Mouse (Mus musculus): ENCODE data around the gene Pramel7.
A peak's percentile ranks its signal among the peaks of the same experiment; 100 is the strongest.
"Not testable (repeated sequence)": the region's sequence is repeated elsewhere in the genome, so short reads cannot be mapped to it uniquely, and the experiment has no call there.

The Pramel7 gene

DNA sequence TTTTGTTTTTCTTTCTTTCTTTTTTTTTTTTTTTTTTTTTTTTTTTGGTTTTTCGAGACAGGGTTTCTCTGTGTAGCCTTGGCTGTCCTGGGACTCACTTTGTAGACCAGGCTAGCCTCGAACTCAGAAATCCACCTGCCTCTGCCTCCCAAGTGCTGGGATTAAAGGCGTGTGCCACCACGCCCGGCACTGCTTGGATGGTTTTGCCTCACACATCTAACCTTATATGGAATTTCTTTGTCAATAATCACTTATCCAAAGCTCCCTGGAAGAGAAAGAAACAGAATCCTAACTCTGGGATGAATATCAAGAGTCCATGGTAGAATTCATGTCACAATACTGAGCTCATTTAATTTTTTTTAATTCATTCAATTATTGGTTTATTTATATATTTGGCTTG, at the start of gene Pramel7:
Gene Pramel7 (minus strand): TSS at position 101 of the 400 bp plus-strand sequence.
- not testable (repeated sequence) for DNase-seq (ENCODE audit: low spot score)

DNA sequence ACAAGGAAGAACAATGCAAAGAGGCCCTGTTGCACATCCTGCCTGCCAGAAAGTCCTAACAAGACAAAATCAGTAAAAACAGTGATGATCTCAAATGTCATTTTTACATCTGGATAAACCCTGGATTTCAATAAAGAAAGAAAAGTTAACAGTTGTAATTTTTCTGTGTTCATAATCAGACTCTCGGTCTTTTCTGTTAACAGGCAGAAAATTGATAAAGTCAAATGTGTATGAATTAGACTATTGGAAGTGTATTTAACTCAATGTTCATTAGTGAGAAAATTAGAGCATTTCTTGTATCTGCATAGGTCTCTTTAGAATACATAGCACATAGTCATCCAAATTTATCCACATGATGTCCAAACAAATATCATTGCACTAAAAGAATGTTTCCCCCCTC, 48.5 kb upstream of the Pramel7 start, which contains the start of gene Olfr1128:
Gene Olfr1128 (minus strand): TSS at position 101 of the 400 bp plus-strand sequence.
- DNase-seq (ENCODE audit: low spot score): no peak

DNA sequence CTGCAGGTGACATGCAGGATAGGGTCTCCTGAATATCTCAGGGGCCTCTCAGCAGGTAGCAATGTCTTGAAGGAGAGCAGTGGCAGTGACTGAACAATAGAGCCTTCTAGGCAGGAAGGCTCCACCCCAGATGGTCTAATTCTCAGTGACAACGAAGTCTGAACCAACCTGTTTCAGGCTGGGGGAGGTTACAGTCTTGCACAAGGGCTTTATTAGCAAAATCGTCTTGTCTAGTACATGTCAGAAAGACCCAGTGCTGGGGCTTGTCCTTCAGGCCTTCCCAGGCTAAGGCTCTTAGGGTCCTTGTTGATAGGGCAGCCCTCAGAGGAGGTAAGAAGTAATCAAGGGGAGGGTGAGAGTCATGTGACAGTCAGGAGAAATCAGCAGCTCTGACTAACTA, 37.9 kb upstream of the Pramel7 start:
- no peak for DNase-seq (ENCODE audit: low spot score)

DNA sequence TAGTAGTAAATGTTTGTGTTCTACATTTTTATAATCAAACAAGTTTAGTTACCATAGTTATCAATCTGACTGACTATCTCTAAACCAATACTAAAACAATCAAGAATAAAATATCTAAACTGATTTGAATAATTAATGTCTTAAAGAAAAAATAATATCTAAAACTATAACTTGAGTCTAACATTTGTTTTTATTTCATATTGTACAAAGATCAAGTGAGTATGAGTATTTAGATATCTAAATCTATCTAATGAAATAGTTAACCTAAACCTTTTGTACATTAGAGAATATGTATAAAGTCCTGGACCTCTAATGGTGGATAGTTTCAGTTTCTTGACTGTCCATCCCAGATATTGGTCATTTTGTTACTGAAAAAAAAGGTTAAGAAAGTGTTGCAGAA, 34.6 kb upstream of the Pramel7 start, which contains the start of gene Olfr153:
Gene Olfr153 (plus strand): TSS at position 301 of the 400 bp plus-strand sequence.
- DNase-seq (ENCODE audit: low spot score): no peak

DNA sequence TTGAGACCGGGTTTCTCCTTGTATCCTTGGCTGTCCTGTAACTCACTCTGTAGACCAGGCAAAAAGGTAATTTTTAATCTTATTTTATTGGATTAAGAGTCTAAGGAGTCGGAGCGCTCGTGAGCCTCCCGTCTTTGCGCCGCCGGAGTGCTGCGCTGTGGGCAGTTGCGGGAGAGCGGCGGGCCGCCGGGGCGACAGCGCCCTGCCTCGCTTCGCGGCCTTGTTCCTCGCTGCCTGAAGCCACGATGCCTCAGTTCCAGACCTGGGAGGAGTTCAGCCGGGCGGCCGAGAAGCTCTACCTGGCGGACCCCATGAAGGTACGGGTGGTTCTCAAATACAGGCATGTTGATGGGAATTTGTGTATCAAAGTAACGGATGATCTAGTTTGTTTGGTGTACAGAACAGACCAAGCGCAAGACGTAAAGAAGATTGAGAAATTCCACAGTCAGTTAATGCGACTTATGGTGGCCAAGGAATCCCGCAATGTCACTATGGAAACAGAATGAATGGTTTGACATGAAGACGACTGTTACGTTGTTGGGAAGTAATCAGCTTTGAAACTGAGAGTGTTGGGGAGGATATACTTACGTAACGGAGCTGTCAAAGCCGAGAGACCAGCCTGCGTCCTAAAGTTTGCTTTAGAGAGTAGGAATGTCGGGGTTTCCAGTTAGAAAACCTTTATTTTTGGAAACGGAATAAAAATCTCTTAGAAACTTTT, 29.2 kb upstream of the Pramel7 start:
- DNase-seq (ENCODE audit: low spot score): peak; percentile 54

DNA sequence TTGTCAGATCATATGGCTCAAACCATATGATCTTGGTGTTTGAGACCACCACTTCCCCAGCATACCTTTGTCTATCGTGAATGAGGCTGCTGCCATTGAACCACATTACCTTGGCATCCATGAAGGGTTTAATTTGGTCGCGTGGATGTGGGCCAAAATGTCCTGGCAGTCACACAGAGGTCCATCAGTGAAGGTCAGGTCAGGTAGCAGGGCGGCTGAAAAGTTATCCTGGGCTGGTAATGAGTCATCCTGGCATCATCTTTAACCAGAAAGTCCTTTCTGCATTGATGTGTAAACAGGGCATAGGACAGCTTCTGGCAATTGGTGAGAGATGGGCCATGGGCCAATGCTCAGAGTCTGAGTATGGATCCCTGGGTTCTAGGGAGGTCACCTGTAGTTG, 23.8 kb upstream of the Pramel7 start:
- DNase-seq (ENCODE audit: low spot score): no peak

DNA sequence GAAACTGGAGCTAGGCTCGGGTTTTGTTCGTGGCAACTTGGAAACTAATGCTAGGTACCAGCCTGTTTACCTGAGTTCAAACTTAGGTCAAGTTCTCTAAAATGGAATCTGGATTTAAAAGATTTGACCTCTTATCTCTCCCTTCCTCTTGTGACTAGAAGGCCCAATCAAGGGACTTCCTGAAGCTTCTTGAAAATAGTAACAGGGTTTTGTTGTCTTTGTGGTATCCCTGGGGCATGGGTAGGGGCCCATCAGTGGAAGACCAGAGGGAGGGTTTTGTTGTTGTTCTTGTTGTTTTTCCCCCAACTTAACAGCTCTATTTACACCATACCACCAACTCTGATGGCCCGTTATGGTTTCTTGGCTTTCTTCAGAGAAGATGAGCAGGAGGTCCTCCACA, 19.7 kb upstream of the Pramel7 start:
- no peak for DNase-seq (ENCODE audit: low spot score)

DNA sequence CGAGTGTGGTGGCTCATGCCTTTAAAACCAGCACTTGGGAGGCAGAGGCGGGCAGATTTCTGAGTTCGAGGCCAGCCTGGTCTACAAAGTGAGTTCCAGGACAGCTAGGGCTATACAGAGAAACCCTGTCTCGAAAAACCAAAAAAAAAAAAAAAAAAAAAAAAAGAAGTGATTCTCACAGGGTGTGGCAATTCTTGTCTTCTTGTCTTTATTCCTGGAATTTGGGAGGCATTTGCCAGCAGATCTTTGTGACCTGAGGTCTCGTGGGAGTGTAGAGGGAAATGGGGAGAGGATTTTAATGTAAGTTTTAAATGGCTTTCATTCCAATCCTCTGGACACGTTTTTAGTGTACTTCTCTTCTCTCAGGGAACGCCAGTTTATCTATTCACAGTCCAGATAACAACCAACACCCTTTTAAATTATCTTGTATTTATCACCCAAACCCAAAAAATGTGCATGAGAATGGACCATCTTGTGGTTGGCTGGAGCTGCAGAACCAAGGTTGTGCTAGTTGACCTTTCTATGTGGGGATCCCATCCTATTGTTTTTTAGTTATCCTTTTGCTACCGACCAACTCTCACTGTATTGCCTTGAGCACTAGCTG, 18.7 kb upstream of the Pramel7 start:
- DNase-seq (ENCODE audit: low spot score): no peak

DNA sequence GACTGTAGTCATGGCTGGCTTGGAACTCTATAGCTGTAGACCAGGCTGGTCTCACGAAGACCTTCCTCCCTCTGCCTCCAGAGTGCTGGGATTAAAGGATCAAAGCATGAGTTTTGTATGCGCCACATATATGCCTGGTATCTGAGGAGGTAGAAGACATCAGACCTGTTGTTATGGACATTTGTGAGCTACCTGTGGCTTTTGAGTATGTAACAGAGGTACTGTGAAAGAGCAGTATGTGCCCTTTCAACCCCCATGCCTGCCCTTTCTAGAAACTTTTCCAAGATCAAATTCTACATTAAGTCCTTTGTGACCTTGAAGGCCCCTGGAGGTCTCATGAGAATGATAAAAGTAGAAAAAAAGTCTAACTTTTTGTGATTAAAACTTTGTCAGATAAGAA, 18.2 kb upstream of the Pramel7 start:
- DNase-seq (ENCODE audit: low spot score): no peak

DNA sequence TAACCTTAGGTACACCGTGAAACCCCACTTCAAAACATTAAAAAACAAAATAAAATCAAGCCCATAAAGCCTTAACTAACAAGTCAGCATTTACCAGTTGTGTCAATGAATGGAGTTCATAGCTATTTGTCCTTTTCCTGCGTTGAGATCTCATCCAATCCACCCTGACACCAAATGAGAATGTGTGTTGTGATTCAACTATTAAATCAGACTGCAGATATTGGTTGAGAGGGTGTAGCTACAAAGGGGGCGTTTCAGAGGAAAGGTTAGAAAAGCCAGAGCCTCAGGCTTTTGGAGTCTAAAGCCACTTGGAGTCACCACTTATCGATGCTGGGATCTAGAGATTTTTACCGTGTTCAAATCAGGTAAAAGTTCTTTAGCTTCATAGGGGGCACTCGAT, 9.4 kb upstream of the Pramel7 start, which contains the start of gene Pramel6:
Gene Pramel6 (plus strand): TSS at position 301 of the 400 bp plus-strand sequence.
- no peak for DNase-seq (ENCODE audit: low spot score)

DNA sequence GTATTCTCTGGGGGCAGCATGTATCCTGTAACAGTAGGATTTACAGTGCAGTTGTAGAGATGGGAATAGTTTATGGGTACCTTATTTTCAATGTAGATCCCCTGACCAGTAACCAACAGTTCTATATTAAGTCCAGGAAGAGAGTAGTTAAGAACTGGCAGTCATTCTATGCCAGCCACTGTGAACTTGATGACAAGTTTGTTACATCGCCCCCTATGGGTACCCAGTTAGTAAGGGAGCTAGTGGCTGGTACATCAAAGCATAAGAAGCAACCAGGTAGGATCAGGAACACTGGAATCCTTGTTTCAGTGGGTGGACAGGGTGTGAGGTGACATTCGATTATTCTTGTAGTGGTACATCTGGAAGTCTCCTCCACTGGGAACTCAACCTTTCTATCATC, 14.6 kb downstream of the Pramel7 start:
- DNase-seq (ENCODE audit: low spot score): no peak

DNA sequence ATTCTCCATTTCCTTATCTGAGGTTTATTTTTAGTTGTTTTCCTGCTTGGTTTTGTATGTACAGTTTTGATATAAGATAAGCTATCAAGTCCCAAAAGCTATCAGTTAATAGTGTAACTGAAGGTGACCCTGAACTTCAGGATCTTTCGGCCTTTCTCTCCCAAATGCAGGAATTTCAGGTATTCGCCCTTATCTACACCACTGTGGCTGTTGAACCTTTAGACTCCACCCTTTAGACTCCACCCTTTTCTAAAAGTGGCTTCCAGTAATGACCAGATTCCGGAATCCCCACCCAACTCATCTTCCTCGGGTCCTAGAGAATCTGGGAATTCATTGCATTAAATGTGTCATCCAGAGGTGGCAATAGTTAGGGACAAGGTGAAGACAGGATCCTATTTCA, 15.7 kb downstream of the Pramel7 start:
- no peak for DNase-seq (ENCODE audit: low spot score)

DNA sequence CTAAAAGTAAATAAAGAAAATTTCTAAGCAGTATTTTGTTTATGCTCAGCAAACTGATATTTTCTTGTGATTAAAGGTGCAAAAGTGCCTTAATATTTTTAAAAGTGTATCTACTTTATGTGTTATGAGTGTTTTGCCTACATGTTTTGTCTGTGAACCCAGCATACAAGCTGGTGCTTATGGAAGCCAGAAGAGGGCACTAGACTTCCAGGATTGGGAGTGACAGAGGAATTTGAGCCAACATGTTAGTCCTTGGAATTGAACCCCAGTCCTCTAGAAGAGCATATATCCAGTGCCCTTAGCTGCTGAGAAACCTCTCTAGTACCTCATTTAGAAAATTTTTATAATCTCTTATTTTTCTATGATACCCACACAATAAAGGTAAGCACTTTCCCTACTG, 16.7 kb downstream of the Pramel7 start:
- peak; percentile 6 for DNase-seq (ENCODE audit: low spot score)

DNA sequence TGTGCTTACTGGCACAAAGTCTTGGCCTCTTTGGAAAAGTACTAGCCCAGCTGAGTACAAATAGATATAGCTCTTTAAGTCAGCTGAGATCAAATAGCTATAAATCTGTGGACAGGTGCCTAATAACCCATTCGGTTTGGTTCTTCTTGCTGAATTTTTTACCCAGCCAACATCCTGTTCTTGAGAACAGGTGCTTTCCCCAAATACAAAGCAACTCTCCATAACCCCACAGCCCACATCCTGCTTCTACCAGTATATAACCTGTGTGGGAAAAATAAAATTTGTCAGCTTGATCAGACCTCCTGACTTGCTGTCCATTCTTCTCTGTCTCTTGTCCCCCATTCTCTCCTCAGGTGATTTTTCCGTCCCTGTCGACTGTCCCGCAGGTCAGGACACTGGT, 35.1 kb downstream of the Pramel7 start:
- no peak for DNase-seq (ENCODE audit: low spot score)

DNA sequence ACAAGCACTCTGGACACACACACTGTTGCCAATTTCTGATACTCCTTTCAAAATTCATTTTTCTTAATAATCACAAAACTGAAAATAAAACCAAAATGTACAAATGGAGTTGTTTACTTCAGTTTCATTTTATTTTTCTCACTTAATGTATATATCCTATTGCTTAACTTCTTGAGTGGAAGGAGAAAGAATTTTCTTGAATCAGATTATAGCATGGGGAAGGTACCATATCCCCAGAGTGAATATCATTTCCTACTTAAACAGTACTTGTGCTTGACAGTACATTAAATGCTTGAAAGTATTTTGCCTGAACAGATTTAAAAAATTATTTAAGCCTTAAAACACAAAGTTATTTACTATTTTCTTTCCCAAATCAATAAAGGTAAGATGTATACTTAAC, 43.2 kb downstream of the Pramel7 start, which contains the start of gene Olfr1126:
Gene Olfr1126 (plus strand): TSS at position 301 of the 400 bp plus-strand sequence.
- DNase-seq (ENCODE audit: low spot score): no peak
